Mouse (Mus musculus) midbrain, embryonic 10.5 days (tissue): ENCODE data around the gene Xrcc2. TPM values are rescaled to one million over a fixed set of nuclear protein-coding genes. Genes with fewer than 3 reads are reported as not detected.
"Not testable (repeated sequence)": the region's sequence is repeated elsewhere in the genome, so short reads cannot be mapped to it uniquely, and the experiment has no call there.

Experiments
- DNase-seq: peaks from one replicate; pipeline ENCODE4 v3.0.0-alpha.2; 2017; ENCODE audit warnings: low spot score
- H3K27ac ChIP-seq: fragments of 300-500 bp; sonication (generic); replicated peaks from 2 replicates; pipeline ENCODE4 v1.5.1; 2016; ENCODE audit warnings: mild to moderate bottlenecking
- H3K27me3 ChIP-seq: fragments of 300-500 bp; sonication (generic); 2 replicates; pipeline ENCODE4 v1.6.1; 2016; ENCODE audit warnings: low read depth, mild to moderate bottlenecking; ENCODE audit not compliant: poor library complexity, severe bottlenecking
- H3K36me3 ChIP-seq: fragments of 300-500 bp; sonication (generic); 2 replicates; pipeline ENCODE4 v1.6.1; 2016; ENCODE audit warnings: mild to moderate bottlenecking, moderate library complexity
- H3K4me1 ChIP-seq: fragments of 300-500 bp; sonication (generic); 2 replicates; pipeline ENCODE4 v1.6.1; 2016
- H3K4me3 ChIP-seq: fragments of 300-500 bp; sonication (generic); 2 replicates; pipeline ENCODE4 v1.5.1; 2016; ENCODE audit warnings: mild to moderate bottlenecking, moderate library complexity
- H3K9me3 ChIP-seq: fragments of 300-500 bp; sonication (generic); replicated peaks from 2 replicates; pipeline ENCODE4 v1.6.1; 2016; ENCODE audit warnings: mild to moderate bottlenecking
- WGBS: fragments of 180-500 bp; shearing (Covaris S2); methylation state at CpG from one replicate; pipeline ENCODE4 v1.1.7; 2016; 5-methylcytosine and 5-hydroxymethylcytosine counted together
- polyA plus RNA-seq: library from polyadenylated mRNA; unstranded; fragments of >200 nt; fragmentation: Nextera tagmentation; extraction: Ambion mirVana; gene quantifications from 2 replicates; pipeline ENCODE4 v1.2.1, GENCODE M21; 2016

Gene Xrcc2
- polyA plus RNA-seq, 1 experiment from 2014 or later: 17.3 TPM

GRCm38 (mm10) chr5:25719390-25719789, 13.8 kb upstream of the Xrcc2 start:
- Histone ChIP-seq H3K27me3 (no peaks in the 10 kb centered on the region), H3K36me3 (no peaks in the 10 kb centered on the region), H3K4me1 (no peaks in the 10 kb centered on the region), H3K27ac (no peak overlapping the region), H3K9me3 (no peaks in the 10 kb centered on the region), H3K4me3 (no peak overlapping the region)
- WGBS: 93% methylated on average over 4 of the region's 4 CpGs
- DNase-seq: no peak

- H3K4me1 ChIP-seq, H3K27me3 ChIP-seq, H3K27ac ChIP-seq, H3K4me3 ChIP-seq, H3K36me3 ChIP-seq, H3K9me3 ChIP-seq, DNase-seq: not testable (repeated sequence)
- 92% methylated on average over 4 of the region's 4 CpGs for WGBS
These were observed 7.5 kb upstream of the Xrcc2 start for GRCm38 (mm10) chr5:25713001-25713706.

- Histone ChIP-seq H3K4me3 (peak overlapping the region; percentile 93), H3K9me3 (no peaks in the 10 kb centered on the region), H3K27ac (peak overlapping the region; percentile 95), H3K36me3 (peaks cover 38% of the 10 kb centered on the region), H3K27me3 (no peaks in the 10 kb centered on the region), H3K4me1 (peaks cover 20% of the 10 kb centered on the region)
- DNase-seq: no peak
- WGBS: 26% methylated on average over 19 of the region's 19 CpGs
These were observed 691 bp downstream of the Xrcc2 start for GRCm38 (mm10) chr5:25704702-25705566.

- Histone ChIP-seq H3K27me3 (no peaks in the 10 kb centered on the region), H3K4me3 (no peak overlapping the region), H3K9me3 (no peaks in the 10 kb centered on the region), H3K27ac (no peak overlapping the region), H3K4me1 (no peaks in the 10 kb centered on the region), H3K36me3 (peaks cover 92% of the 10 kb centered on the region)
- WGBS: 90% methylated on average over 7 of the region's 7 CpGs
- no peak for DNase-seq
These were observed 7.7 kb downstream of the Xrcc2 start for GRCm38 (mm10) chr5:25697941-25698340.

- H3K9me3 ChIP-seq: no peaks in the 10 kb centered on the region
- no peaks in the 10 kb centered on the region for H3K27me3 ChIP-seq
- no peak for DNase-seq
- H3K4me1 ChIP-seq: no peaks in the 10 kb centered on the region
- H3K27ac ChIP-seq: no peak overlapping the region
- H3K36me3 ChIP-seq: peaks cover 93% of the 10 kb centered on the region
- 95% methylated on average over 7 of the region's 7 CpGs for WGBS
- H3K4me3 ChIP-seq: no peak overlapping the region
These were observed 9.4 kb downstream of the Xrcc2 start for GRCm38 (mm10) chr5:25696256-25696655.

- Histone ChIP-seq H3K36me3 (peaks cover 95% of the 10 kb centered on the region), H3K4me1 (no peaks in the 10 kb centered on the region), H3K27ac (no peak overlapping the region), H3K27me3 (no peaks in the 10 kb centered on the region), H3K9me3 (no peaks in the 10 kb centered on the region), H3K4me3 (no peak overlapping the region)
- 86% methylated on average over 6 of the region's 6 CpGs for WGBS
- no peak for DNase-seq
These were observed 9.8 kb downstream of the Xrcc2 start for GRCm38 (mm10) chr5:25695786-25696185.

GRCm38 (mm10) chr5:25671696-25672520, 33.7 kb downstream of the Xrcc2 start:
- no peak overlapping the region for H3K27ac ChIP-seq
- WGBS: 94% methylated on average over 31 of the region's 31 CpGs
- no peaks in the 10 kb centered on the region for H3K27me3 ChIP-seq
- DNase-seq: no peak
- no peak overlapping the region for H3K4me3 ChIP-seq
- H3K4me1 ChIP-seq: no peaks in the 10 kb centered on the region
- H3K9me3 ChIP-seq: no peaks in the 10 kb centered on the region
- 0 out of 2 replicates have a peak, but pooled peaks cover 1% of the 10 kb centered on the region for H3K36me3 ChIP-seq

- DNase-seq: no peak
- peaks cover 6% of the 10 kb centered on the region; the same call in 1 of the 2 replicates for H3K4me1 ChIP-seq
- H3K27me3 ChIP-seq: no peaks in the 10 kb centered on the region
- no peak overlapping the region for H3K27ac ChIP-seq
- 59% methylated on average over 3 of the region's 3 CpGs for WGBS
- H3K4me3 ChIP-seq: no peak overlapping the region
- H3K9me3 ChIP-seq: no peaks in the 10 kb centered on the region
- H3K36me3 ChIP-seq: no peaks in the 10 kb centered on the region
These were observed 34.6 kb downstream of the Xrcc2 start for GRCm38 (mm10) chr5:25671051-25671450.

- H3K9me3 ChIP-seq: no peaks in the 10 kb centered on the region
- no peak overlapping the region for H3K4me3 ChIP-seq
- no peak overlapping the region for H3K27ac ChIP-seq
- WGBS: 91% methylated on average over 9 of the region's 9 CpGs
- H3K27me3 ChIP-seq: no peaks in the 10 kb centered on the region
- H3K36me3 ChIP-seq: no peaks in the 10 kb centered on the region
- H3K4me1 ChIP-seq: peaks cover 7% of the 10 kb centered on the region; the same call in 1 of the 2 replicates
- no peak for DNase-seq
These were observed 37.3 kb downstream of the Xrcc2 start for GRCm38 (mm10) chr5:25668306-25668705.

GRCm38 (mm10) chr5:25666684-25667083, 38.9 kb downstream of the Xrcc2 start:
- Histone ChIP-seq H3K4me1 (peaks cover 7% of the 10 kb centered on the region; the same call in 1 of the 2 replicates), H3K27me3 (no peaks in the 10 kb centered on the region), H3K27ac (no peak overlapping the region), H3K4me3 (no peak overlapping the region), H3K36me3 (no peaks in the 10 kb centered on the region), H3K9me3 (no peaks in the 10 kb centered on the region)
- WGBS: 83% methylated on average over 9 of the region's 9 CpGs
- no peak for DNase-seq

- Histone ChIP-seq H3K9me3 (no peaks in the 10 kb centered on the region), H3K4me3 (no peak overlapping the region), H3K27ac (no peak overlapping the region), H3K27me3 (no peaks in the 10 kb centered on the region), H3K4me1 (peaks cover 7% of the 10 kb centered on the region; the same call in 1 of the 2 replicates), H3K36me3 (no peaks in the 10 kb centered on the region)
- 59% methylated on average over 4 of the region's 4 CpGs for WGBS
- DNase-seq: no peak
These were observed 39.5 kb downstream of the Xrcc2 start for GRCm38 (mm10) chr5:25666108-25666507.

- Histone ChIP-seq H3K27me3 (no peaks in the 10 kb centered on the region), H3K27ac (no peak overlapping the region), H3K9me3 (no peaks in the 10 kb centered on the region), H3K4me1 (peaks cover 7% of the 10 kb centered on the region; the same call in 1 of the 2 replicates), H3K4me3 (no peak overlapping the region), H3K36me3 (no peaks in the 10 kb centered on the region)
- 83% methylated on average over 10 of the region's 10 CpGs for WGBS
- no peak for DNase-seq
These were observed 40.1 kb downstream of the Xrcc2 start for GRCm38 (mm10) chr5:25665516-25665915.
